Mouse (Mus musculus): ENCODE results near the gene Zswim8. TPM values are rescaled to one million over a fixed set of nuclear protein-coding genes. Genes with fewer than 3 reads are reported as not detected.
A peak's percentile ranks its signal among the peaks of the same experiment; 100 is the strongest.

Gene Zswim8
- total and polyA plus RNA-seq, 3 experiments, result 16.5 to 35.5 TPM; not detected in 1

GRCm38 (mm10) chr14:20718443-20718842 is 11.1 kb downstream of the Zswim8 start:
- Histone ChIP-seq H3K36me3 (ENCODE audit: control insufficient read depth in 1 of 2, insufficient read depth in 2 of 2, low read length in 2 of 2) (peaks cover 0 to 10% of the 10 kb centered on the region in 2 experiments; a peak in 2 of 4 replicates), H3K27me3 (ENCODE audit: control insufficient read depth in 1 of 2, insufficient read depth in 2 of 2, low read length in 2 of 2) (no peaks in the 10 kb centered on the region), H3K9me3 (replicated peaks; ENCODE audit: insufficient read depth, low read length) (no peaks in the 10 kb centered on the region), H3K27ac (ENCODE audit: control insufficient read depth, low read depth, low read length) (no peak overlapping the region), H3K9ac (ENCODE audit: control insufficient read depth, low read depth, low read length, poor library complexity, severe bottlenecking) (no peak overlapping the region), H3K79me2 (ENCODE audit: control insufficient read depth, insufficient read depth, low read length, poor library complexity) (no peaks in the 10 kb centered on the region), H3K4me3 (ENCODE audit: control insufficient read depth in 1 of 2, insufficient read depth in 1 of 2, low read depth in 2 of 2, low read length in 2 of 2) (no peak overlapping the region), H3K4me1 (ENCODE audit: control insufficient read depth in 1 of 2, insufficient read depth in 2 of 2, low read length in 2 of 2) (no peaks in the 10 kb centered on the region; a peak in 1 of 4 replicates)
- TF ChIP-seq NELFE (IDR thresholded peaks at IDR 0.05; ENCODE audit: low read depth, low read length), result no peak
- TF ChIP-seq POLR2A (IDR thresholded peaks at IDR 0.05; ENCODE audit: control insufficient read depth in 1 of 2, insufficient read depth in 1 of 2, low read depth in 1 of 2, low read length in 2 of 2, poor library complexity in 1 of 2), result no peak
- no peak for TF ChIP-seq KAT2A (conservative IDR thresholded peaks at IDR 0.05; ENCODE audit: low read depth, low read length)
- TF ChIP-seq NRF1 (IDR thresholded peaks at IDR 0.05; ENCODE audit: insufficient read depth, low read depth, low read length, poor library complexity, severe bottlenecking), result no peak
- TF ChIP-seq RCOR1 (IDR thresholded peaks at IDR 0.05; ENCODE audit: low read depth, low read length), result no peak
- TF ChIP-seq EP300 (IDR thresholded peaks at IDR 0.05; ENCODE audit: low read depth in 1 of 2, low read length in 2 of 2), result no peak
- no peak for TF ChIP-seq USF1 (IDR thresholded peaks at IDR 0.05; ENCODE audit: low read depth, low read length)
- no peak for TF ChIP-seq RAD21 (IDR thresholded peaks at IDR 0.05; ENCODE audit: low read depth, low read length)
- no peak for TF ChIP-seq CHD1 (IDR thresholded peaks at IDR 0.05; ENCODE audit: low read depth, low read length)
- no peak for TF ChIP-seq MAFK (IDR thresholded peaks at IDR 0.05; ENCODE audit: borderline replicate concordance, low read depth, low read length)
- TF ChIP-seq POLR2AphosphoS2 (IDR thresholded peaks at IDR 0.05; ENCODE audit: low read length), result no peak
- TF ChIP-seq MEF2A (IDR thresholded peaks at IDR 0.05; ENCODE audit: extremely low read depth, insufficient replicate concordance, low read depth, low read length, poor library complexity, severe bottlenecking), result no peak
- TF ChIP-seq CHD2 (IDR thresholded peaks at IDR 0.05; ENCODE audit: low read length), result no peak
- TF ChIP-seq ZMIZ1 (IDR thresholded peaks at IDR 0.05; ENCODE audit: low read depth, low read length), result no peak
- no peak for TF ChIP-seq MAZ (IDR thresholded peaks at IDR 0.05; ENCODE audit: low read depth, low read length)
- no peak for TF ChIP-seq ZKSCAN1 (IDR thresholded peaks at IDR 0.05; ENCODE audit: low read depth, low read length)
- TF ChIP-seq MXI1 (IDR thresholded peaks at IDR 0.05; ENCODE audit: low read depth, low read length), result no peak
- TF ChIP-seq USF2 (IDR thresholded peaks at IDR 0.05; ENCODE audit: borderline replicate concordance in 1 of 2, insufficient read depth in 1 of 2, low read depth in 1 of 2, low read length in 2 of 2), result no peak
- TF ChIP-seq ZC3H11A (IDR thresholded peaks at IDR 0.05; ENCODE audit: low read depth, low read length), result no peak
- no peak for DNase-seq (ENCODE audit: low read depth, low spot score)

GRCm38 (mm10) chr14:20719767-20720166 is 12.4 kb downstream of the Zswim8 start:
- no peak overlapping the region for H3K27ac ChIP-seq (ENCODE audit: control insufficient read depth, low read depth, low read length)
- DNase-seq (ENCODE audit: low read depth, low spot score), result no peak
- no peaks in the 10 kb centered on the region for H3K27me3 ChIP-seq (ENCODE audit: control insufficient read depth in 1 of 2, insufficient read depth in 2 of 2, low read length in 2 of 2)
- H3K9me3 ChIP-seq (replicated peaks; ENCODE audit: insufficient read depth, low read length), result no peaks in the 10 kb centered on the region
- no peak overlapping the region for H3K4me3 ChIP-seq (ENCODE audit: control insufficient read depth in 1 of 2, insufficient read depth in 1 of 2, low read depth in 2 of 2, low read length in 2 of 2)
- H3K36me3 ChIP-seq (ENCODE audit: control insufficient read depth in 1 of 2, insufficient read depth in 2 of 2, low read length in 2 of 2), result peaks cover 0 to 21% of the 10 kb centered on the region in 2 experiments; a peak in 2 of 4 replicates
- no peaks in the 10 kb centered on the region for H3K79me2 ChIP-seq (ENCODE audit: control insufficient read depth, insufficient read depth, low read length, poor library complexity)
- H3K9ac ChIP-seq (ENCODE audit: control insufficient read depth, low read depth, low read length, poor library complexity, severe bottlenecking), result no peak overlapping the region
- no peaks in the 10 kb centered on the region; a peak in 1 of 4 replicates for H3K4me1 ChIP-seq (ENCODE audit: control insufficient read depth in 1 of 2, insufficient read depth in 2 of 2, low read length in 2 of 2)
- no peak for TF ChIP-seq RCOR1 (IDR thresholded peaks at IDR 0.05; ENCODE audit: low read depth, low read length)
- TF ChIP-seq POLR2A (IDR thresholded peaks at IDR 0.05; ENCODE audit: control insufficient read depth in 1 of 2, insufficient read depth in 1 of 2, low read depth in 1 of 2, low read length in 2 of 2, poor library complexity in 1 of 2), result 0 out of 4 replicates have a peak, but pooled peaks of 1 of the 2 experiments have one; percentile 3
- TF ChIP-seq ZMIZ1 (IDR thresholded peaks at IDR 0.05; ENCODE audit: low read depth, low read length), result 0 out of 2 replicates have a peak, but pooled peaks have one; percentile 49
- TF ChIP-seq POLR2AphosphoS2 (IDR thresholded peaks at IDR 0.05; ENCODE audit: low read length), result peak; percentile 70
- TF ChIP-seq MEF2A (IDR thresholded peaks at IDR 0.05; ENCODE audit: extremely low read depth, insufficient replicate concordance, low read depth, low read length, poor library complexity, severe bottlenecking), result no peak
- TF ChIP-seq TAL1 (IDR thresholded peaks at IDR 0.05; ENCODE audit: low read length), result no peak
- no peak for TF ChIP-seq TBP (IDR thresholded peaks at IDR 0.05; ENCODE audit: low read depth, low read length)
- no peak for TF ChIP-seq BHLHE40 (IDR thresholded peaks at IDR 0.05; ENCODE audit: borderline replicate concordance, low read depth, low read length)
- no peak for TF ChIP-seq CHD1 (IDR thresholded peaks at IDR 0.05; ENCODE audit: low read depth, low read length)
- TF ChIP-seq NELFE (IDR thresholded peaks at IDR 0.05; ENCODE audit: low read depth, low read length), result no peak
- TF ChIP-seq ETS1 (IDR thresholded peaks at IDR 0.05; ENCODE audit: low read depth, low read length), result no peak
- no peak for TF ChIP-seq GABPA (IDR thresholded peaks at IDR 0.05; ENCODE audit: low read depth, low read length)
- no peak for TF ChIP-seq ZKSCAN1 (IDR thresholded peaks at IDR 0.05; ENCODE audit: low read depth, low read length)
- TF ChIP-seq UBTF (IDR thresholded peaks at IDR 0.05; ENCODE audit: borderline replicate concordance, insufficient read depth, low read depth, low read length), result no peak
- TF ChIP-seq RAD21 (IDR thresholded peaks at IDR 0.05; ENCODE audit: low read depth, low read length), result no peak
- no peak for TF ChIP-seq KAT2A (conservative IDR thresholded peaks at IDR 0.05; ENCODE audit: low read depth, low read length)
- no peak for TF ChIP-seq SMC3 (IDR thresholded peaks at IDR 0.05; ENCODE audit: low read depth, low read length)
- no peak for TF ChIP-seq ELF1 (IDR thresholded peaks at IDR 0.05; ENCODE audit: low read depth, low read length)
- TF ChIP-seq JUND (IDR thresholded peaks at IDR 0.05; ENCODE audit: low read depth, low read length), result no peak
- TF ChIP-seq USF2 (IDR thresholded peaks at IDR 0.05; ENCODE audit: borderline replicate concordance in 1 of 2, insufficient read depth in 1 of 2, low read depth in 1 of 2, low read length in 2 of 2), result no peak

Measured in MEL (cell line).